Mouse (Mus musculus): ENCODE results near the gene Csnk2b. TPM values are rescaled to one million over a fixed set of nuclear protein-coding genes. Genes with fewer than 3 reads are reported as not detected.

The Csnk2b gene
- polyA plus RNA-seq, 1 experiment from 2014 or later, result 224 TPM

- Histone ChIP-seq H3K36me3 (ENCODE audit: control insufficient read depth, insufficient read depth) (peaks cover 54% of the 10 kb centered on the region), H3K4me1 (ENCODE audit: control insufficient read depth, insufficient read depth, low read length) (peaks cover 16% of the 10 kb centered on the region), H3K4me3 (ENCODE audit: low read length) (no peak overlapping the region), H3K27me3 (ENCODE audit: control insufficient read depth, insufficient read depth, low read length) (no peaks in the 10 kb centered on the region), H3K9ac (ENCODE audit: low read length) (no peak overlapping the region), H3K4me2 (ENCODE audit: low read depth, low read length) (no peak overlapping the region), H3K9me3 (replicated peaks; ENCODE audit: control insufficient read depth, low read length) (no peaks in the 10 kb centered on the region), H3K27ac (ENCODE audit: low read length) (no peak overlapping the region)
- no peak for ATAC-seq (replicated peaks; ENCODE audit: extremely low read depth, insufficient read depth, low FRiP score)
- 94% methylated on average over 3 of the region's 3 CpGs for WGBS
These were observed 17.4 kb upstream of the Csnk2b start for GRCm38 (mm10) chr17:35139269-35139668.

GRCm38 (mm10) chr17:35135591-35136320, 13.9 kb upstream of the Csnk2b start:
- no peaks in the 10 kb centered on the region for H3K9me3 ChIP-seq (replicated peaks; ENCODE audit: control insufficient read depth, low read length)
- peak overlapping the region; percentile 97 for H3K27ac ChIP-seq (ENCODE audit: low read length)
- H3K9ac ChIP-seq (ENCODE audit: low read length), result peak overlapping the region; percentile 90
- peak overlapping the region; percentile 86 for H3K4me3 ChIP-seq (ENCODE audit: low read length)
- peak; percentile 51 for ATAC-seq (replicated peaks; ENCODE audit: extremely low read depth, insufficient read depth, low FRiP score)
- peaks cover 20% of the 10 kb centered on the region for H3K36me3 ChIP-seq (ENCODE audit: control insufficient read depth, insufficient read depth)
- no peaks in the 10 kb centered on the region for H3K27me3 ChIP-seq (ENCODE audit: control insufficient read depth, insufficient read depth, low read length)
- H3K4me1 ChIP-seq (ENCODE audit: control insufficient read depth, insufficient read depth, low read length), result peaks cover 16% of the 10 kb centered on the region
- WGBS, result under 1% methylated on average over 43 of the region's 43 CpGs
- peak overlapping the region; percentile 92 for H3K4me2 ChIP-seq (ENCODE audit: low read depth, low read length)

GRCm38 (mm10) chr17:35134801-35135590, 13.1 kb upstream of the Csnk2b start, which contains the start of gene Bag6:
Gene Bag6, plus strand, starts transcription at chr17:35135178.
- under 1% methylated on average over 66 of the region's 66 CpGs for WGBS
- Histone ChIP-seq H3K4me2 (ENCODE audit: low read depth, low read length) (peak within 1 kb of the TSS; percentile 92), H3K36me3 (ENCODE audit: control insufficient read depth, insufficient read depth) (peaks cover 12% of the 10 kb centered on the region), H3K9ac (ENCODE audit: low read length) (peak within 1 kb of the TSS; percentile 90), H3K27me3 (ENCODE audit: control insufficient read depth, insufficient read depth, low read length) (no peaks in the 10 kb centered on the region), H3K4me3 (ENCODE audit: low read length) (peak within 1 kb of the TSS; percentile 86), H3K27ac (ENCODE audit: low read length) (peak within 1 kb of the TSS; percentile 97), H3K9me3 (replicated peaks; ENCODE audit: control insufficient read depth, low read length) (no peaks in the 10 kb centered on the region), H3K4me1 (ENCODE audit: control insufficient read depth, insufficient read depth, low read length) (peaks cover 16% of the 10 kb centered on the region)
- peak; percentile 95 for ATAC-seq (replicated peaks; ENCODE audit: extremely low read depth, insufficient read depth, low FRiP score)

GRCm38 (mm10) chr17:35133517-35133916, 11.7 kb upstream of the Csnk2b start:
- H3K4me2 ChIP-seq (ENCODE audit: low read depth, low read length), result no peak overlapping the region
- 96% methylated on average over 7 of the region's 7 CpGs for WGBS
- H3K27ac ChIP-seq (ENCODE audit: low read length), result no peak overlapping the region
- peaks cover 16% of the 10 kb centered on the region for H3K4me1 ChIP-seq (ENCODE audit: control insufficient read depth, insufficient read depth, low read length)
- no peak overlapping the region for H3K9ac ChIP-seq (ENCODE audit: low read length)
- H3K36me3 ChIP-seq (ENCODE audit: control insufficient read depth, insufficient read depth), result peaks cover under 1% of the 10 kb centered on the region
- ATAC-seq (replicated peaks; ENCODE audit: extremely low read depth, insufficient read depth, low FRiP score), result no peak
- H3K9me3 ChIP-seq (replicated peaks; ENCODE audit: control insufficient read depth, low read length), result no peaks in the 10 kb centered on the region
- no peak overlapping the region for H3K4me3 ChIP-seq (ENCODE audit: low read length)
- no peaks in the 10 kb centered on the region for H3K27me3 ChIP-seq (ENCODE audit: control insufficient read depth, insufficient read depth, low read length)

- H3K4me3 ChIP-seq (ENCODE audit: low read length), result no peak overlapping the region
- no peak overlapping the region for H3K27ac ChIP-seq (ENCODE audit: low read length)
- 74% methylated on average over 3 of the region's 3 CpGs for whole genome bisulfite sequencing
- no peak overlapping the region for H3K9ac ChIP-seq (ENCODE audit: low read length)
- H3K9me3 ChIP-seq (replicated peaks; ENCODE audit: control insufficient read depth, low read length), result no peaks in the 10 kb centered on the region
- no peak overlapping the region for H3K4me2 ChIP-seq (ENCODE audit: low read depth, low read length)
- no peaks in the 10 kb centered on the region for H3K27me3 ChIP-seq (ENCODE audit: control insufficient read depth, insufficient read depth, low read length)
- no peak for ATAC-seq (replicated peaks; ENCODE audit: extremely low read depth, insufficient read depth, low FRiP score)
- H3K36me3 ChIP-seq (ENCODE audit: control insufficient read depth, insufficient read depth), result no peaks in the 10 kb centered on the region
- H3K4me1 ChIP-seq (ENCODE audit: control insufficient read depth, insufficient read depth, low read length), result peaks cover 19% of the 10 kb centered on the region
These were observed 10.3 kb upstream of the Csnk2b start for GRCm38 (mm10) chr17:35132174-35132560.

GRCm38 (mm10) chr17:35131500-35132173, 9.8 kb upstream of the Csnk2b start, which contains the start of gene Apom:
Gene Apom, minus strand, starts transcription at chr17:35132050.
- no peak for ATAC-seq (replicated peaks; ENCODE audit: extremely low read depth, insufficient read depth, low FRiP score)
- Histone ChIP-seq H3K4me2 (ENCODE audit: low read depth, low read length) (no peak within 1 kb of the TSS), H3K27me3 (ENCODE audit: control insufficient read depth, insufficient read depth, low read length) (no peaks in the 10 kb centered on the region), H3K4me3 (ENCODE audit: low read length) (no peak within 1 kb of the TSS), H3K27ac (ENCODE audit: low read length) (no peak within 1 kb of the TSS), H3K9me3 (replicated peaks; ENCODE audit: control insufficient read depth, low read length) (no peaks in the 10 kb centered on the region), H3K36me3 (ENCODE audit: control insufficient read depth, insufficient read depth) (no peaks in the 10 kb centered on the region), H3K9ac (ENCODE audit: low read length) (no peak within 1 kb of the TSS), H3K4me1 (ENCODE audit: control insufficient read depth, insufficient read depth, low read length) (peaks cover 18% of the 10 kb centered on the region)
- 82% methylated on average over 15 of the region's 15 CpGs for WGBS

- H3K27me3 ChIP-seq (ENCODE audit: control insufficient read depth, insufficient read depth, low read length), result no peaks in the 10 kb centered on the region
- no peaks in the 10 kb centered on the region for H3K9me3 ChIP-seq (replicated peaks; ENCODE audit: control insufficient read depth, low read length)
- no peak overlapping the region for H3K9ac ChIP-seq (ENCODE audit: low read length)
- H3K27ac ChIP-seq (ENCODE audit: low read length), result no peak overlapping the region
- no peak overlapping the region for H3K4me2 ChIP-seq (ENCODE audit: low read depth, low read length)
- ATAC-seq (replicated peaks; ENCODE audit: extremely low read depth, insufficient read depth, low FRiP score), result no peak
- no peak overlapping the region for H3K4me3 ChIP-seq (ENCODE audit: low read length)
- H3K4me1 ChIP-seq (ENCODE audit: control insufficient read depth, insufficient read depth, low read length), result peaks cover 12% of the 10 kb centered on the region
- H3K36me3 ChIP-seq (ENCODE audit: control insufficient read depth, insufficient read depth), result no peaks in the 10 kb centered on the region
- WGBS, result 87% methylated on average over 8 of the region's 8 CpGs
These were observed 9.2 kb upstream of the Csnk2b start for GRCm38 (mm10) chr17:35131038-35131437.

GRCm38 (mm10) chr17:35128996-35129395, 7.1 kb upstream of the Csnk2b start:
- no peak overlapping the region for H3K9ac ChIP-seq (ENCODE audit: low read length)
- H3K9me3 ChIP-seq (replicated peaks; ENCODE audit: control insufficient read depth, low read length), result no peaks in the 10 kb centered on the region
- no peak for ATAC-seq (replicated peaks; ENCODE audit: extremely low read depth, insufficient read depth, low FRiP score)
- peaks cover 17% of the 10 kb centered on the region for H3K4me1 ChIP-seq (ENCODE audit: control insufficient read depth, insufficient read depth, low read length)
- H3K4me2 ChIP-seq (ENCODE audit: low read depth, low read length), result no peak overlapping the region
- 60% methylated on average over 11 of the region's 11 CpGs for WGBS
- H3K27me3 ChIP-seq (ENCODE audit: control insufficient read depth, insufficient read depth, low read length), result no peaks in the 10 kb centered on the region
- H3K4me3 ChIP-seq (ENCODE audit: low read length), result no peak overlapping the region
- no peak overlapping the region for H3K27ac ChIP-seq (ENCODE audit: low read length)
- H3K36me3 ChIP-seq (ENCODE audit: control insufficient read depth, insufficient read depth), result no peaks in the 10 kb centered on the region
